Mouse (Mus musculus) spleen, adult 2 months (tissue): ENCODE results near the gene Thsd1. TPM values are rescaled to one million over a fixed set of nuclear protein-coding genes. Genes with fewer than 3 reads are reported as not detected.

ENCODE experiments used
- DNase-seq, 2 experiments: peaks; one replicate each; pipeline versions ENCODE4 v3.0.0 to v3.0.0-alpha.2; 2012 to 2021; ENCODE audit warnings: low spot score in 2 of 2, low read depth in 1 of 2
- H3K27ac ChIP-seq: fragments of 200-500 bp; 2 replicates; pipeline ENCODE4 v1.5.1; 2012; ENCODE audit warnings: low read length, inconsistent platforms; ENCODE audit not compliant: insufficient read depth
- H3K27me3 ChIP-seq: fragments of 200-500 bp; 2 replicates; pipeline ENCODE4 v1.6.1; 2012; ENCODE audit warnings: mild to moderate bottlenecking, moderate library complexity, low read length, inconsistent platforms; ENCODE audit not compliant: control insufficient read depth, insufficient read depth
- H3K36me3 ChIP-seq: fragments of 200-500 bp; 2 replicates; pipeline ENCODE4 v1.6.1; 2012; ENCODE audit warnings: mild to moderate bottlenecking, low read length, inconsistent platforms; ENCODE audit not compliant: control insufficient read depth, insufficient read depth
- H3K4me1 ChIP-seq: fragments of 200-500 bp; 2 replicates; pipeline ENCODE4 v1.6.1; 2011; ENCODE audit warnings: inconsistent platforms; ENCODE audit not compliant: control insufficient read depth, insufficient read depth, insufficient read length
- H3K4me3 ChIP-seq: fragments of 200-500 bp; 2 replicates; pipeline ENCODE4 v1.5.1; 2011; ENCODE audit warnings: mild to moderate bottlenecking, inconsistent platforms; ENCODE audit not compliant: insufficient read depth, insufficient read length; ENCODE audit errors: extremely low read depth
- CTCF ChIP-seq: fragments of 200-500 bp; IDR thresholded peaks from 2 replicates; pipeline ENCODE4 v1.5.1; 2011; ENCODE audit warnings: mild to moderate bottlenecking, inconsistent platforms; ENCODE audit not compliant: insufficient read depth, insufficient read length, insufficient replicate concordance; ENCODE audit errors: extremely low read depth
- POLR2A ChIP-seq: fragments of 200-500 bp; IDR thresholded peaks from 2 replicates; pipeline ENCODE4 v1.6.1; 2011; ENCODE audit warnings: low read depth, low read length, inconsistent platforms
- WGBS: fragments of 180-500 bp; shearing (Covaris S2); methylation state at CpG from one replicate; pipeline ENCODE4 v1.1.7; 2018; 5-methylcytosine and 5-hydroxymethylcytosine counted together
- polyA plus RNA-seq: library from polyadenylated mRNA; depleted of rRNA; stranded (reverse); fragments of >200 nt; gene quantifications from 2 replicates; pipeline ENCODE4 v1.2.3, GENCODE M21; 2012; rRNA removed

Gene Thsd1
- polyA plus RNA-seq: 2.1 and 2.3 TPM in 2 replicates

DNA sequence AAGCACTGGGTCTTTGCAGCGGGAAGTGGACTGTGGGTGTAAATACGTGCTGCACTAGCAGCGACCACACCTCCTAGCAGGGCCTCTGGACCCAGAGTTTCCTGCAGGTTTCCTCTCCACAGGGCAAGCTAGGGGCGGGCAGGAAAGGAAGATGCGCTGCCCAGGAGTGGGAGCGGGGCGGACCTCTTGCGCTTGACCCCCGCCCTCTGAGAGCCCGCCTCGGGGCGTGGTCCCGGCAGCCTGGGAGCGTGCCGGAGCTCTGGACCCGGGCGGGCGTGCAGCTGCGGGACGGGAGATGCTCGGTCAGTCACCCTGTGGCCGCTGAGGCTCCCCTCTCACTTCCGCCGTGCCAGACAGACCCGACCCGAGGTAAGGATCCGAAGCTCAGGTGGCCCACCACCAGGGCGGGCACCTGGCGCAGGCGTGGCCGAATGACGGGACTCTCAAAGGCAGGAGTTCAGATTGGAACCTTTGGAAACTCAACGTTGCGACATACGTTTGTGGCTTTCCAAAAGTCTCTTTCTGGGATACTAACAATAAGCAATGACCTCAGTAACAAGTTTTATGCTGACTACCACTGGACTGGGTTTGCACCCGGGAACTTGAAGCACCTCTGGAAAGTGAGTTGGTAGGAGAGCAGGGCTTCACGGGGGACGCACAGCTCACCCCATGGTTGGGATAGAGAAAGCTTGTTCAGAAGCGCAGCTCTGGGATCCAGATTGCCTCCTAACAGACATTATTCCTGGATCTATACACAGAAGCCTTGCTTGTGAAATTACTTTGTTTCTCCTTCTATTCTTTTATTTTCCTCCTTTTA lies at the start of gene Thsd1:
Thsd1 (plus strand) TSS at position 253 of the 817 bp plus-strand sequence.
- Histone ChIP-seq H3K27me3 (no peaks in the 10 kb centered on the region), H3K4me1 (peaks cover 11% of the 10 kb centered on the region), H3K27ac (no peak within 1 kb of the TSS), H3K4me3 (peak within 1 kb of the TSS; percentile 65), H3K36me3 (no peaks in the 10 kb centered on the region)
- under 1% methylated on average over 39 of the region's 39 CpGs for WGBS
- peak in 1 of 2 experiments; percentile 19 for DNase-seq
- TF ChIP-seq POLR2A: no peak
- no peak for TF ChIP-seq CTCF

- H3K27me3 ChIP-seq: no peaks in the 10 kb centered on the region
- TF ChIP-seq CTCF: no peak
- TF ChIP-seq POLR2A: no peak
- no peak overlapping the region for H3K27ac ChIP-seq
- H3K4me3 ChIP-seq: peak overlapping the region; percentile 88; the same call in 1 of the 2 replicates
- WGBS: 5% methylated on average over 3 of the region's 3 CpGs
- H3K36me3 ChIP-seq: no peaks in the 10 kb centered on the region
- H3K4me1 ChIP-seq: peaks cover 2% of the 10 kb centered on the region; the same call in 1 of the 2 replicates
- no peak for DNase-seq
These were observed 42.2 kb upstream of the Thsd1 start for GRCm38 (mm10) chr8:22184884-22185283.

DNA sequence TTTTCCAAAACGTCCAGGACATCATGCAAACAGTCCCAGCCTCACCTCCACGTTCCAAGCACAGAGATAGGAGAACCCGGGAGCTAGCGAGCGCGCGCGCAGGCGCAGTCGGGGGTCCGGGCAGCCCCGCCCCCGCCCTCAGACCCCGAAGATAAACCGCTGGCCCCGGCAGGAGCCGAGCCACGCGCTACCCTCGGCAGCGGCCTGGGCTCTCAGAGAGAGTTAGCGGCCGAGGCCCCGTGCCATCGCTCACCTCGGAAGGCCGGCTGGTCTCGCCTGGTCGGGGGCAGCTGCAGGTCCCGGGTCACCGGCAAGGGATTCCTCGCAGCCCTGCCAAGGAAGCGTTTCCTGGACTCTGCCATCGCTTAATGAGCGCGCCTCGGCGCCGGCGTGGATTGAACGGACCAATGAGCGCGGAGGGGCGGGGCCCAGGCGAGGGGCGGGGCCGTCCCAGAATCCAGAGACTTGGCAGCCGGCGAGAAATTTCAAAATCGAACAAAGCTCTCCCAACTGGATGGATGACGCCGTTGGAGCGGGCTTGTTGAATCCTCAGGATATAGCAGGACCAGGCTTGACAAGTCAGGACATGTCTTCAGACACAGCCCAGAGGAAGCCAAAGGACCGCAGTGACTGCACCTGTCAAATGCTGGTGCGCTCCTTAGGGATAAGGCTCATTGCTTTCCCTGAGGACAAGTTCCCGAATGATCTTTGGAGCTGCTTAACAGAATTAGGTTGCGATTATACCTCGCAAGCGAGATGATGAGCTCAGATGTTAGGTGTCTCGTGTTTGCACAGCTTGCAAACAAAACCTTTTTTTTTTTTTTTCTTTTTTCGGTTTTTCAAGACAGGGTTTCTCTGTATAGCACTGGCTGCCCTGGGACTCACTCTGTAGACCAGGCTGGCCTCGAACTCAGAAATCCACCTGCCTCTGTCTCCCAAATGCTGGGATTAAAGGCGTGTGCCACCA lies 41.4 kb upstream of the Thsd1 start, which contains the start of gene Ckap2:
Ckap2 (minus strand) TSS at position 389 of the 967 bp plus-strand sequence.
- peak within 1 kb of the TSS; percentile 88 for H3K4me3 ChIP-seq
- H3K27me3 ChIP-seq: no peaks in the 10 kb centered on the region
- peaks cover 2% of the 10 kb centered on the region; the same call in 1 of the 2 replicates for H3K4me1 ChIP-seq
- H3K36me3 ChIP-seq: no peaks in the 10 kb centered on the region
- 3% methylated on average over 63 of the region's 63 CpGs for WGBS
- peak; percentile 30 to 72 for DNase-seq
- no peak within 1 kb of the TSS; the same call in 1 of the 2 replicates for H3K27ac ChIP-seq
- no peak for TF ChIP-seq POLR2A
- TF ChIP-seq CTCF: no peak

DNA sequence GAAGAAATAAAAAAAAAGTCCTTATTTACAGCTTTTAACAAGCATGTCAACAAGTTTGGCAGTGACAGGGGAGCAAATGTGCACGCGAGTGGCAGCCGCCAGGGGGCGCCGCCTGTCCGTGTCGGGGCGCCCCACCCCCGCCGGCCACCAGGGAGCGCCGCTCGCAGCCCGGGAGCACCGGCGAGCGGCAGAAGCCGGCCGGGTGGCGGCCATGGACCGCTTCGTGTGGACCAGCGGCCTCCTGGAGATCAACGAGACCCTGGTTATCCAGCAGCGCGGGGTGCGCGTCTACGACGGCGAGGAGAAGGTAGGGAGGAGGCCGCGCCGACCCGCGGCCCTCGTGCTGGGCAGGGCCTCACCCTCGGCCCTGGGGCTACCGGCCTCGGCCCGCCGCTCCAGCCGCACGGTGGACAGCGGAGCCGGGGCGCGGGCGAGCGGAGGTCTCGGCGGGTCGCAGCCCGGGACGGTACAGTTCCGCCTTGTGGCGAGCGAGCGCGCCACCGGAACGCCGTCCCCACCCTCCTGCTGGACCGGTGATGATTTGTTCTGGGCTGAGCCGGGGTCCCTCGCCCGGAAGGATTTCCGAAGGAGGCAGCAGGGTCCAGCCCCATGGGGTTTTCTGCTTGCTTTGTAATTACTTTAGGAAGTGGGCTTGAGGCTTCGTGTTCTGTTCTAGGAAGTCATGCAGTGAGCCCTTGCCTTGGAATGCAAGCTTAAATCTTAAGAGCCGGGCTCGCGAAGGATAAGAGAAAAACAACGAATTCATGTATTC lies 34.3 kb upstream of the Thsd1 start, which contains the start of gene Vps36:
Vps36 (plus strand) TSS at position 150 of the 772 bp plus-strand sequence.
- DNase-seq: peak; percentile 61 to 79
- Histone ChIP-seq H3K4me3 (peak within 1 kb of the TSS; percentile 96), H3K27me3 (no peaks in the 10 kb centered on the region), H3K4me1 (peaks cover 4% of the 10 kb centered on the region), H3K27ac (peak within 1 kb of the TSS; percentile 99), H3K36me3 (no peaks in the 10 kb centered on the region)
- under 1% methylated on average over 73 of the region's 73 CpGs for WGBS
- peak; percentile 42 for TF ChIP-seq POLR2A
- TF ChIP-seq CTCF: peak; percentile 99

DNA sequence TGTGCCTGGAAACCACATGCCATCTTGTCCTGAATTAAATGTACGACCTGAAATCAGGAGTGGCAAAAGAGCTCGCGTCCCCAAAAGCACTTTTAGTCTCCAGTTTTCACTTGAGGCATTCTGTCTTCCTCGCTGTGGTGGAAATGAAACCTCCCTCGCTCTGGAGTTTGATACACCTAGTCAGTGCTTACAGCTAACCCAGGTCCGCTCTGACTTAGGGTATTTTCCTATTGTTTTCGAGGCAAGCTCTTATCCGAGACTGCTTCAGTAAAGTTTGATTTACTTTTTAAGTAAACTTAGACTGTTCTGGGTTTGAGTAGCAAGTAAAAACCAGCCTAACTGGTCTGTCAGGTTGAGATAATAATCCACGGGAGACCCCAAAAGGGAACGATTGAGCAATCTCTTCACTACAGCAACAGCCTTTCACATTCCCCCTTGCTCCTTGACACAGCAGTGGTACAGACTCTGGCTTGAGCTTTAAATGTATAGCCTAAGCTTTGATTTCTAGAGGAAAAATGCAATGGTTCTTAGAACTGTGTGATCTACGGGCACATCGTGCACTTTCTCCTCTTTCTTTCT lies 33.6 kb upstream of the Thsd1 start:
- peak in 1 of 2 experiments; percentile 13 for DNase-seq
- 7% methylated on average over 12 of the region's 12 CpGs for WGBS
- no peak for TF ChIP-seq POLR2A
- TF ChIP-seq CTCF: no peak
- H3K27ac ChIP-seq: peak overlapping the region; percentile 99
- H3K36me3 ChIP-seq: no peaks in the 10 kb centered on the region
- peak overlapping the region; percentile 96 for H3K4me3 ChIP-seq
- H3K4me1 ChIP-seq: peaks cover 4% of the 10 kb centered on the region
- no peaks in the 10 kb centered on the region for H3K27me3 ChIP-seq
